Mouse (Mus musculus): ENCODE measurements at regions not wholly inside any gene's neighbourhood (a gene's known extent, or its start where the extent isn't known, plus 50 kb on each side); places are given as distances from the start of the nearest gene placed in this dataset.

GRCm38 (mm10) chr13:35460051-35460450 lies 199.6 kb upstream of the Cdyl start:
- TF ChIP-seq CTCF (conservative IDR thresholded peaks at IDR 0.05; ENCODE audit: low read length) (no peak), POU5F1 (IDR thresholded peaks at IDR 0.05; ENCODE audit: borderline replicate concordance, low read length) (no peak), NANOG (IDR thresholded peaks at IDR 0.05; ENCODE audit: borderline replicate concordance, low read length) (no peak)
